Mouse (Mus musculus): Measurements from ENCODE around the gene Nup88. TPM values are rescaled to one million over a fixed set of nuclear protein-coding genes. Genes with fewer than 3 reads are reported as not detected.

The Nup88 gene
- polyA plus RNA-seq, 1 experiment from 2014 or later = 193 TPM

Other genes with a start within 250 kb of the Nup88 start
- gene Zfp3, start 205.8 kb downstream of the Nup88 start, polyA plus RNA-seq (2014; fragmentation: Nextera tagmentation; extraction: Ambion mirVana) = 6.7 and 7.3 TPM in 2 replicates
- not detected in 2 replicates for gene Scimp, start 157.4 kb downstream of the Nup88 start, polyA plus RNA-seq (2014; fragmentation: Nextera tagmentation; extraction: Ambion mirVana)
- gene Rabep1, start 125.2 kb downstream of the Nup88 start, polyA plus RNA-seq (2014; fragmentation: Nextera tagmentation; extraction: Ambion mirVana) = 36.2 and 36.6 TPM in 2 replicates
- gene Rpain, start 240 bp upstream of the Nup88 start, polyA plus RNA-seq (2014; fragmentation: Nextera tagmentation; extraction: Ambion mirVana) = 62.5 and 82.5 TPM in 2 replicates
- 274 TPM in 2 replicates for gene C1qbp, start 13.1 kb upstream of the Nup88 start, polyA plus RNA-seq (2014; fragmentation: Nextera tagmentation; extraction: Ambion mirVana)
- 24.8 and 25.5 TPM in 2 replicates for gene Dhx33, start 34.5 kb upstream of the Nup88 start, polyA plus RNA-seq (2014; fragmentation: Nextera tagmentation; extraction: Ambion mirVana)
- gene Mis12, start 49.6 kb upstream of the Nup88 start, polyA plus RNA-seq (2014; fragmentation: Nextera tagmentation; extraction: Ambion mirVana) = 58.8 and 64.9 TPM in 2 replicates
- gene Derl2, start 49.9 kb upstream of the Nup88 start, polyA plus RNA-seq (2014; fragmentation: Nextera tagmentation; extraction: Ambion mirVana) = 43.3 and 47.7 TPM in 2 replicates
- gene 6330403K07Rik, start 63.5 kb upstream of the Nup88 start, polyA plus RNA-seq (2014; fragmentation: Nextera tagmentation; extraction: Ambion mirVana) = 82.8 and 92.3 TPM in 2 replicates
- gene Nlrp1a, start 174.7 kb upstream of the Nup88 start, polyA plus RNA-seq (2014; fragmentation: Nextera tagmentation; extraction: Ambion mirVana) = not detected in 2 replicates

All from embryonic facial prominence, embryonic 11.5 days (tissue).